Mouse (Mus musculus): Measurements from ENCODE around the gene Odf3b.

DNA sequence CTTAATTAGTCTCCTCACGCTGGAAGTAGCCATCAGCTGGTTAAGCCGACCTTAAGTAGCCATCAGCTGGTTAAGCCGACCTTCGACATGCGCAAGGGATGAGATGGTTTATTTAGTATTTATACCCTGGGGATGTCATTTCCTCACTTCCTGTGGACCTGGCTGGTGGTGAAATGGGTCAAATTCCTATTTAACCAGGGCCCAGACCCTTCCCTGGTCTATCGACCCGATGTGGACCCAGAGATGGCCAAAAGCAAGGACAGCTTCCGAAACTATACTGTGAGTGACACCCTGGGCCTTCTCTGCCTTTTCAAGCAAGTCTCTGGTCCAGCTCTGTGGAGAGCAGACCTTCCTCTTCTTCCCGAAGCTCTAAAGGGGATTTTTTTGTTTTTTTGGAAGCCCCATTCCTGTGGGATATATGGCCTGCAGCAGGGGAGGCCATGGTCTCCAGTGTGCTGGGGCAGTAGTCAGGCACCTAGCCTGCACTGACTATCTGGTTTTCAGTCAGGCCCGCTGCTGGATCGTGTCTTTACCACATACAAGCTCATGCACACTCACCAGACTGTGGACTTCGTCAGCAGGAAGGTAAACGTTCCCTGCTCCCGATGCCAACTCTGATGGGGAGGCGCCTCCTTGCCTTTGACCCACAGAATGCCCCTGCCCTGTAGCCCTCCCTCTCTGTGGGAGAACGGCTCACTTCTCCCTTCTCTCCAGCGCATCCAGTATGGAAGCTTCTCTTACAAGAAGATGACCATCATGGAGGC lies 44.1 kb downstream of the Odf3b start:
- TF ChIP-seq MAFK (IDR thresholded peaks at IDR 0.05; ENCODE audit: insufficient replicate concordance, low read length) = no peak
- no peak for TF ChIP-seq CTCF (conservative IDR thresholded peaks at IDR 0.05 in 1 of 2, IDR thresholded peaks at IDR 0.05 in 1 of 2; ENCODE audit: low read depth in 2 of 2, low read length in 2 of 2)
- TF ChIP-seq RCOR1 (conservative IDR thresholded peaks at IDR 0.05; ENCODE audit: low read depth, low read length) = no peak

All from CH12.LX (cell line).